Mouse (Mus musculus) limb, embryonic 14.5 days (tissue): Measurements from ENCODE around the gene H2-T22. TPM values are rescaled to one million over a fixed set of nuclear protein-coding genes. Genes with fewer than 3 reads are reported as not detected.
A peak's percentile ranks its signal among the peaks of the same experiment; 100 is the strongest.

Source experiments
- ATAC-seq: fragments of 200-750 bp; cut with Nextera tagmentation; 2 replicates; pipeline ENCODE4 v1.8.0; 2017; ENCODE audit warnings: low read depth, moderate number of reproducible peaks, moderate TSS enrichment; ENCODE audit not compliant: low FRiP score
- DNase-seq: peaks from one replicate; pipeline ENCODE4 v3.0.0-alpha.2; 2015; ENCODE audit warnings: low spot score
- H3K27ac ChIP-seq: fragments of 300-500 bp; sonication (generic); replicated peaks from 2 replicates; pipeline ENCODE4 v1.5.1; 2014; ENCODE audit warnings: low read depth, mild to moderate bottlenecking, low read length, moderate library complexity, mixed read lengths
- H3K27me3 ChIP-seq: fragments of 300-500 bp; sonication (generic); 2 replicates; pipeline ENCODE4 v1.6.1; 2014; ENCODE audit warnings: low read length, mixed read lengths; ENCODE audit not compliant: control insufficient read depth, insufficient read depth
- H3K36me3 ChIP-seq: fragments of 300-500 bp; sonication (generic); 2 replicates; pipeline ENCODE4 v1.6.1; 2014; ENCODE audit warnings: mild to moderate bottlenecking, low read length, moderate library complexity, mixed read lengths; ENCODE audit not compliant: control insufficient read depth, insufficient read depth
- H3K4me1 ChIP-seq: fragments of 300-500 bp; sonication (generic); 2 replicates; pipeline ENCODE4 v1.6.1; 2014; ENCODE audit warnings: antibody characterized with exemption, low read length, mixed read lengths; ENCODE audit not compliant: control insufficient read depth, insufficient read depth
- H3K4me2 ChIP-seq: fragments of 300-500 bp; sonication (generic); replicated peaks from 2 replicates; pipeline ENCODE4 v1.6.1; 2014; ENCODE audit warnings: low read depth, mild to moderate bottlenecking, low read length, moderate library complexity; ENCODE audit not compliant: severe bottlenecking
- H3K4me3 ChIP-seq: fragments of 300-500 bp; sonication (generic); replicated peaks from 2 replicates; pipeline ENCODE4 v1.5.1; 2014; ENCODE audit warnings: low read length
- H3K9ac ChIP-seq: fragments of 300-500 bp; sonication (generic); 2 replicates; pipeline ENCODE4 v1.6.1; 2014; ENCODE audit warnings: mild to moderate bottlenecking, low read depth, low read length, moderate library complexity; ENCODE audit not compliant: severe bottlenecking
- H3K9me3 ChIP-seq: fragments of 300-500 bp; sonication (generic); 2 replicates; pipeline ENCODE4 v1.6.1; 2016; ENCODE audit warnings: low read length; ENCODE audit not compliant: control insufficient read depth
- POLR2A ChIP-seq: fragments of 200-500 bp; IDR thresholded peaks from 2 replicates; pipeline ENCODE4 v1.8.0; 2012; ENCODE audit warnings: inconsistent platforms, mild to moderate bottlenecking, moderate library complexity, borderline replicate concordance; ENCODE audit not compliant: insufficient read depth, insufficient read length; ENCODE audit errors: extremely low read depth
- WGBS: fragments of 180-500 bp; shearing (Covaris S2); extraction: QIAGEN DNeasy Blood & Tissue Kit; methylation state at CpG from one replicate; pipeline ENCODE4 v1.1.7; 2014; 5-methylcytosine and 5-hydroxymethylcytosine counted together
- polyA plus RNA-seq, 2 experiments: library from polyadenylated mRNA; depleted of rRNA in 1 of 2; stranded (reverse) in 1 of 2; unstranded in 1 of 2; fragments of >200 nt; fragmentation: Nextera tagmentation in 1 of 2; extraction: Ambion mirVana in 1 of 2; gene quantifications; 2 replicates each; pipeline versions ENCODE4 v1.2.1 to v1.2.3; 2012 to 2014

The H2-T22 gene
- polyA plus RNA-seq, 2 experiments: 26.6 to 29.0 TPM

GRCm38 (mm10) chr17:35996949-35997348 is 45.6 kb downstream of the H2-T22 start:
- DNase-seq (peak; percentile 92), ATAC-seq (peak; percentile 74)
- no peaks in the 10 kb centered on the region for H3K36me3 ChIP-seq

DNA sequence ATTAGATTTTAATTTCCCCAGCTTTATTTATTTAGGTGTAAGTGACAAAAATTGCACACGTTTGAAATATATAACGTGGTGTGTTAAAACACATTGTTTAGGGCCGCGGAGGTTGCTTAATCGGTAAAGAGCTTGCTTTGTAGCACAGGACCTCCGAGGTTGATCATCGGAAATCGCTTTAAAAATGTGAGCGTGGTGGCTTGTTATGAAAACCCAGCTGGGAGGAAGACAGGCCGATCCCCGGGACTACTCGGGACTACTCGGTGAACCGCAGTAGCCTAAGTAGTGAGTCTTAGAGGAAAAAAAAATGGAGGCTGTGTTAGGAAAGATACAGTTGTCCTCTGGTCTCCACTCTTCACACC is 47.7 kb downstream of the H2-T22 start:
- ATAC-seq (no peak), DNase-seq (no peak)
- H3K9me3 ChIP-seq: no peaks in the 10 kb centered on the region
- no peak overlapping the region for H3K27ac ChIP-seq
- peak overlapping the region; percentile 58 for H3K4me3 ChIP-seq
- WGBS: under 1% methylated on average over 14 of the region's 14 CpGs
- peaks cover under 1% of the 10 kb centered on the region; the same call in 1 of the 2 replicates for H3K36me3 ChIP-seq
- peaks cover 2% of the 10 kb centered on the region; the same call in 1 of the 2 replicates for H3K4me1 ChIP-seq
- H3K9ac ChIP-seq: peak overlapping the region; percentile 56
- H3K27me3 ChIP-seq: no peaks in the 10 kb centered on the region
- H3K4me2 ChIP-seq: peak overlapping the region; percentile 77
- TF ChIP-seq POLR2A: no peak

More at GRCm38 (mm10) chr17:35996949-35997348, 45.6 kb downstream of the H2-T22 start:
- 4% methylated on average over 11 of the region's 11 CpGs for WGBS
- Histone ChIP-seq H3K9ac (no peak overlapping the region), H3K27me3 (no peaks in the 10 kb centered on the region), H3K4me2 (no peak overlapping the region), H3K4me1 (peaks cover 2% of the 10 kb centered on the region; the same call in 1 of the 2 replicates), H3K27ac (no peak overlapping the region), H3K4me3 (no peak overlapping the region), H3K9me3 (no peaks in the 10 kb centered on the region)
- no peak for TF ChIP-seq POLR2A

- peak; percentile 58; the same call in 1 of the 2 replicates for TF ChIP-seq POLR2A
- Histone ChIP-seq H3K4me1 (peaks cover 2% of the 10 kb centered on the region; the same call in 1 of the 2 replicates), H3K9ac (peak overlapping the region; percentile 56), H3K27ac (peak overlapping the region; percentile 48; the same call in 1 of the 2 replicates), H3K4me2 (peak overlapping the region; percentile 77), H3K27me3 (no peaks in the 10 kb centered on the region), H3K4me3 (peak overlapping the region; percentile 58), H3K9me3 (no peaks in the 10 kb centered on the region), H3K36me3 (peaks cover 6% of the 10 kb centered on the region)
- peak; percentile 84 for DNase-seq
- 3% methylated on average over 31 of the region's 31 CpGs for whole genome bisulfite sequencing
- ATAC-seq: peak; percentile 62
These were observed 48.2 kb downstream of the H2-T22 start for GRCm38 (mm10) chr17:35994175-35994878.

DNA sequence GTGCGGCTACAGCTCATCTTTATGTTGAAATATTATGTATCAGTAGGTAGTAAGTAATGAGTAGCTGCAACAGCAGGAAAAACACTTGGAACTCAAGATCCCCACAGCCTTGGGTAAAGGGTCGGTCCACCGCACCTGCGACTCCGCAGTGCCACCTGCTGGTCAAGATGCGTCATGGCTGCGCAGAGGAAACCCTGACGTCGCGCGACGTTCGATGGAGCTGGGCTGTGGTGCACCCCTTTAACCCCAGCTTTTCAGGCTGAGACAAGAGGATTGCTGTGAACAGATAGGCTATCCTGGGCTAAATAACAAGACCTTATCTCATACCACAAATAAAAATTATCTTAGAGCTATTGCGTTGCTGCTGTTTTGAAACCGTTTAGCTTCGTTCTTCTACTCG is 48.9 kb downstream of the H2-T22 start:
- DNase-seq (peak; percentile 81), ATAC-seq (peak; percentile 76)
- Histone ChIP-seq H3K27ac (no peak overlapping the region), H3K4me1 (peaks cover 2% of the 10 kb centered on the region; the same call in 1 of the 2 replicates), H3K9ac (no peak overlapping the region), H3K36me3 (peaks cover 13% of the 10 kb centered on the region), H3K27me3 (no peaks in the 10 kb centered on the region), H3K4me3 (peak overlapping the region; percentile 58), H3K4me2 (peak overlapping the region; percentile 77; the same call in 1 of the 2 replicates), H3K9me3 (no peaks in the 10 kb centered on the region)
- WGBS: 5% methylated on average over 17 of the region's 17 CpGs
- no peak for TF ChIP-seq POLR2A

- no peak for TF ChIP-seq POLR2A
- Histone ChIP-seq H3K4me1 (peaks cover 2% of the 10 kb centered on the region; the same call in 1 of the 2 replicates), H3K9ac (no peak overlapping the region), H3K27me3 (no peaks in the 10 kb centered on the region), H3K27ac (no peak overlapping the region), H3K4me3 (no peak overlapping the region), H3K4me2 (no peak overlapping the region), H3K9me3 (no peaks in the 10 kb centered on the region), H3K36me3 (peaks cover 32% of the 10 kb centered on the region)
- DNase-seq: no peak
- ATAC-seq: no peak
- WGBS: 42% methylated on average over 10 of the region's 10 CpGs
These were observed 50.8 kb downstream of the H2-T22 start for GRCm38 (mm10) chr17:35991781-35992180.

Other genes with a start within 250 kb of the H2-T22 start
- gene Ier3, start 221.1 kb downstream of the H2-T22 start, polyA plus RNA-seq (2012; rRNA removed): 10.8 and 12.2 TPM in 2 replicates
- 8.8 and 8.9 TPM in 2 replicates for gene Ier3, start 221.1 kb downstream of the H2-T22 start, polyA plus RNA-seq (2014; fragmentation: Nextera tagmentation; extraction: Ambion mirVana)
- gene Flot1, start 219.5 kb downstream of the H2-T22 start, polyA plus RNA-seq (2012; rRNA removed): 61.8 and 66.3 TPM in 2 replicates
- 47.2 and 53.7 TPM in 2 replicates for gene Flot1, start 219.5 kb downstream of the H2-T22 start, polyA plus RNA-seq (2014; fragmentation: Nextera tagmentation; extraction: Ambion mirVana)
- 1,341 and 1,699 TPM in 2 replicates for gene Tubb5, start 204.4 kb downstream of the H2-T22 start, polyA plus RNA-seq (2012; rRNA removed)
- gene Tubb5, start 204.4 kb downstream of the H2-T22 start, polyA plus RNA-seq (2014; fragmentation: Nextera tagmentation; extraction: Ambion mirVana): 808 and 880 TPM in 2 replicates
- 24.9 and 28.8 TPM in 2 replicates for gene Mdc1, start 201.2 kb downstream of the H2-T22 start, polyA plus RNA-seq (2012; rRNA removed)
- gene Mdc1, start 201.2 kb downstream of the H2-T22 start, polyA plus RNA-seq (2014; fragmentation: Nextera tagmentation; extraction: Ambion mirVana): 12.2 and 13.9 TPM in 2 replicates
- 77.5 and 80.7 TPM in 2 replicates for gene Nrm, start 181.4 kb downstream of the H2-T22 start, polyA plus RNA-seq (2012; rRNA removed)
- gene Nrm, start 181.4 kb downstream of the H2-T22 start, polyA plus RNA-seq (2014; fragmentation: Nextera tagmentation; extraction: Ambion mirVana): 49.5 and 56.4 TPM in 2 replicates
- gene Ppp1r18, start 177.2 kb downstream of the H2-T22 start, polyA plus RNA-seq (2012; rRNA removed): 47.2 and 56.2 TPM in 2 replicates
- gene Ppp1r18, start 177.2 kb downstream of the H2-T22 start, polyA plus RNA-seq (2014; fragmentation: Nextera tagmentation; extraction: Ambion mirVana): 26.0 and 26.3 TPM in 2 replicates
- 78.6 and 90.5 TPM in 2 replicates for gene Dhx16, start 162.9 kb downstream of the H2-T22 start, polyA plus RNA-seq (2012; rRNA removed)
- gene Dhx16, start 162.9 kb downstream of the H2-T22 start, polyA plus RNA-seq (2014; fragmentation: Nextera tagmentation; extraction: Ambion mirVana): 40.0 and 43.4 TPM in 2 replicates
- 53.9 and 68.4 TPM in 2 replicates for gene 2310061I04Rik, start 145.3 kb downstream of the H2-T22 start, polyA plus RNA-seq (2012; rRNA removed)
- gene 2310061I04Rik, start 145.3 kb downstream of the H2-T22 start, polyA plus RNA-seq (2014; fragmentation: Nextera tagmentation; extraction: Ambion mirVana): 20.6 and 20.7 TPM in 2 replicates
- 157 and 189 TPM in 2 replicates for gene Atat1, start 132.7 kb downstream of the H2-T22 start, polyA plus RNA-seq (2012; rRNA removed)
- 68.7 and 88.1 TPM in 2 replicates for gene Atat1, start 132.7 kb downstream of the H2-T22 start, polyA plus RNA-seq (2014; fragmentation: Nextera tagmentation; extraction: Ambion mirVana)
- gene Mrps18b, start 126.4 kb downstream of the H2-T22 start, polyA plus RNA-seq (2012; rRNA removed): 62.7 and 62.9 TPM in 2 replicates
- 68.0 and 70.3 TPM in 2 replicates for gene Mrps18b, start 126.4 kb downstream of the H2-T22 start, polyA plus RNA-seq (2014; fragmentation: Nextera tagmentation; extraction: Ambion mirVana)
- gene Ppp1r10, start 126.3 kb downstream of the H2-T22 start, polyA plus RNA-seq (2012; rRNA removed): 39.9 and 41.6 TPM in 2 replicates
- gene Ppp1r10, start 126.3 kb downstream of the H2-T22 start, polyA plus RNA-seq (2014; fragmentation: Nextera tagmentation; extraction: Ambion mirVana): 30.8 and 34.2 TPM in 2 replicates
- gene Abcf1, start 73.0 kb downstream of the H2-T22 start, polyA plus RNA-seq (2012; rRNA removed): 73.4 and 83.1 TPM in 2 replicates
- 77.2 and 84.6 TPM in 2 replicates for gene Abcf1, start 73.0 kb downstream of the H2-T22 start, polyA plus RNA-seq (2014; fragmentation: Nextera tagmentation; extraction: Ambion mirVana)
- gene Gnl1, start 62.9 kb downstream of the H2-T22 start, polyA plus RNA-seq (2012; rRNA removed): 37.7 and 41.8 TPM in 2 replicates
- 43.4 and 49.5 TPM in 2 replicates for gene Gnl1, start 62.9 kb downstream of the H2-T22 start, polyA plus RNA-seq (2014; fragmentation: Nextera tagmentation; extraction: Ambion mirVana)
- gene Prr3, start 62.5 kb downstream of the H2-T22 start, polyA plus RNA-seq (2012; rRNA removed): 57.8 and 62.8 TPM in 2 replicates
- gene Prr3, start 62.5 kb downstream of the H2-T22 start, polyA plus RNA-seq (2014; fragmentation: Nextera tagmentation; extraction: Ambion mirVana): 33.3 and 34.7 TPM in 2 replicates
- 0.14 and 0.42 TPM in 2 replicates for gene H2-T24, start 22.2 kb downstream of the H2-T22 start, polyA plus RNA-seq (2012; rRNA removed)
- gene H2-T24, start 22.2 kb downstream of the H2-T22 start, polyA plus RNA-seq (2014; fragmentation: Nextera tagmentation; extraction: Ambion mirVana): 1.5 and 3.3 TPM in 2 replicates
- gene H2-T23, start 9.9 kb downstream of the H2-T22 start, polyA plus RNA-seq (2012; rRNA removed): 13.5 and 15.0 TPM in 2 replicates
- 10.0 and 10.8 TPM in 2 replicates for gene H2-T23, start 9.9 kb downstream of the H2-T22 start, polyA plus RNA-seq (2014; fragmentation: Nextera tagmentation; extraction: Ambion mirVana)
- not detected in 2 replicates for gene Gm6034, start 214 bp upstream of the H2-T22 start, polyA plus RNA-seq (2012; rRNA removed)
- not detected in 2 replicates for gene Gm6034, start 214 bp upstream of the H2-T22 start, polyA plus RNA-seq (2014; fragmentation: Nextera tagmentation; extraction: Ambion mirVana)
- gene Gm11127, start 15.6 kb upstream of the H2-T22 start, polyA plus RNA-seq (2012; rRNA removed): 0.12 and 0.21 TPM in 2 replicates
- gene Gm11127, start 15.6 kb upstream of the H2-T22 start, polyA plus RNA-seq (2014; fragmentation: Nextera tagmentation; extraction: Ambion mirVana): not detected in 2 replicates
- gene Gm19684, start 78.9 kb upstream of the H2-T22 start, polyA plus RNA-seq (2012; rRNA removed): not detected in 2 replicates
- gene Gm19684, start 78.9 kb upstream of the H2-T22 start, polyA plus RNA-seq (2014; fragmentation: Nextera tagmentation; extraction: Ambion mirVana): not detected in 2 replicates
- not detected in 2 replicates for gene Gm7030, start 86.7 kb upstream of the H2-T22 start, polyA plus RNA-seq (2012; rRNA removed)
- gene Gm7030, start 86.7 kb upstream of the H2-T22 start, polyA plus RNA-seq (2014; fragmentation: Nextera tagmentation; extraction: Ambion mirVana): not detected in 2 replicates
- 0.05 TPM in 1 of 2 replicates, not detected in the other for gene Gm8909, start 125.8 kb upstream of the H2-T22 start, polyA plus RNA-seq (2012; rRNA removed)
- not detected in 2 replicates for gene Gm8909, start 125.8 kb upstream of the H2-T22 start, polyA plus RNA-seq (2014; fragmentation: Nextera tagmentation; extraction: Ambion mirVana)
- gene H2-T3, start 147.5 kb upstream of the H2-T22 start, polyA plus RNA-seq (2012; rRNA removed): 0.09 TPM in 1 of 2 replicates, not detected in the other
- not detected in 2 replicates for gene H2-T3, start 147.5 kb upstream of the H2-T22 start, polyA plus RNA-seq (2014; fragmentation: Nextera tagmentation; extraction: Ambion mirVana)
- gene Rpp21, start 215.3 kb upstream of the H2-T22 start, polyA plus RNA-seq (2012; rRNA removed): 73.2 and 87.5 TPM in 2 replicates
- 113 and 123 TPM in 2 replicates for gene Rpp21, start 215.3 kb upstream of the H2-T22 start, polyA plus RNA-seq (2014; fragmentation: Nextera tagmentation; extraction: Ambion mirVana)
- 42.6 and 44.6 TPM in 2 replicates for gene Trim39, start 229.5 kb upstream of the H2-T22 start, polyA plus RNA-seq (2012; rRNA removed)
- 14.5 and 16.9 TPM in 2 replicates for gene Trim39, start 229.5 kb upstream of the H2-T22 start, polyA plus RNA-seq (2014; fragmentation: Nextera tagmentation; extraction: Ambion mirVana)
- not detected in 2 replicates for gene H2-M10.2, start 243.7 kb upstream of the H2-T22 start, polyA plus RNA-seq (2012; rRNA removed)
- gene H2-M10.2, start 243.7 kb upstream of the H2-T22 start, polyA plus RNA-seq (2014; fragmentation: Nextera tagmentation; extraction: Ambion mirVana): not detected in 2 replicates